Mouse (Mus musculus): Measurements from ENCODE around the gene Emc8. TPM values are rescaled to one million over a fixed set of nuclear protein-coding genes. Genes with fewer than 3 reads are reported as not detected.

The Emc8 gene
- total RNA-seq (2021) = 10 to 100 TPM; 70.7 to 82.3 TPM
- long read RNA-seq, full-length matches to known transcripts = 59 of 73 reads
- long read RNA-seq, partial matches to known transcripts = 2 of 73 reads
- long read RNA-seq, other reads (novel, unspliced or antisense) = 12 of 73 reads

DNA sequence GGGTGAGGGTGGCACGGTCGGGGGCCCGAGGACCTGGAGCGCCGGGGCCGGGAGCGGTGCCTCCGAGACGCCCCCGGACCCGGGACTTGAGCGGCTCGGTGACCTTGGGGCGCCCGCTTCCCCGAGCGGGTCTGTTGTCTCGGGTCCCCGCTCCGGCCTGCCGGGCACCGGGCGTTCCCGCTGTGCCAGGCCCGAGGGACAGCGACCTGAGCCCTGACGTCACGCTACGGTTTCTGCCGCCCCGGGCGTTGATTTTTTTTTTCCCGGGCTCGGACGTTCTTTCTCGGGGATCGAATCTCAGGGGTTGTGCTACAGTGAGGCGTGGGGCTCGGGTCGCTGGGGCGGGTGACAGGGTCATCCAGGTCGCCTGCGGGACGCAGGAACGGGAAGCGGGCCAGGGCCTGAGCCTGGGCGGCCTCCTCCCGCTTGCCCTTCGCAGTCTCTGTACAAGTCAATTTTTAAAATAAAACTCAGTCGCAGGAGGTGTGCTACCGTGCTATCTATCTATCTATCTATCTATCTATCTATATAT lies at the start of gene Emc8:
Gene Emc8, minus strand, starts transcription at position 200 of the 532 bp plus-strand sequence.
- DNase-seq (ENCODE audit: low spot score in 2 of 2) = no peak

DNA sequence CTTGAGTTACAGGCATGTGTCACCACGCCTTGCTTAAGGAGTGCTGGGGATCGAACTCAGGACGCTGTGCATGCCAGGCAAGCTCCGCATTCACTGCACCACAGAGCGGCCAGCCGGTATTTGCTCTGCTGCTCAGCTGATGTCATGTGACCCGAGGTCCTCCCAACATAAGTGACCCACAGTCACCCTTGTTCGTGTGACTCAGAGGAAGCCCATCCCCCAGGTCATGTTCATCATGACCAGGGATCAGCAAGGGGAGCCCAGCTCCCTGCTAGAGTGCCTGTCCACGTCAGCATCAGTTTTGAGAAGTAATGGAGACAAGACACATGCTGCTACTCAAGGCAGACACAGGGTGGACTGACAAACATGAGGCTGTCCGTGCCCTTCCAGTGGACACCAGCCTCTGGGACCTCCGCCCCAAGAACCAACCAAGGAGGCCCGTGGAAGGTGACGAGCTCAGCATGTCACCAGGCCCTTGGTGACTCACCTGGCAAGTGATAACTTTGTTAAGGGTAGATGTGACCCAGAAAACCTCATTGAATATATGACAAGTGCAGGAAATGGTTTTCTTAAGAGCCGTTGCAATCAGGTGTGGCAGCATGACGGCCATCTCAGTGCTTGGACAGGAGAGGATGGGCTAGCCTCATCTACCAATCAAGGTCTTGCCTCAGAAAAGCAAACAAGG lies 47.8 kb upstream of the Emc8 start:
- no peak for DNase-seq (ENCODE audit: low spot score in 2 of 2)

DNA sequence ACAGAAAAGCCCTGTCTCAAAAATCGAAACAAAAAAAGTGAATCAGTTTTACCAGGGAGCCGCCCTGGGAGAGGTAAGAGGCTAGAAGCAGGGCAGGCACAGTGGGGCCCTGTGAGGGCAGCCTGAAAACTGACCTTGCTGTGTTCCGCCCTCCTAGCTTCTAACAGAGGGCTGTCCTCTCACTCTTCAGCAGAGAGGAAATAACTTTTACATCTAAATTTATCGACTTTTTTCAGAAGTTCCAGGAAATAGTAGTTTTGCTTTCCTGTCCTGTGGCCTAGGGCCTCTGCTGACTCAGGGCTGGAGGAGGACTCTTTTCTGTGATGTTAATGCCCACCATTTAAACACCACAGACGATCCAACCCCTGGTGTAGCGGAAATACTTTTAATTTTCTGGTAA lies 46.8 kb upstream of the Emc8 start:
- DNase-seq (ENCODE audit: low spot score in 2 of 2) = no peak

DNA sequence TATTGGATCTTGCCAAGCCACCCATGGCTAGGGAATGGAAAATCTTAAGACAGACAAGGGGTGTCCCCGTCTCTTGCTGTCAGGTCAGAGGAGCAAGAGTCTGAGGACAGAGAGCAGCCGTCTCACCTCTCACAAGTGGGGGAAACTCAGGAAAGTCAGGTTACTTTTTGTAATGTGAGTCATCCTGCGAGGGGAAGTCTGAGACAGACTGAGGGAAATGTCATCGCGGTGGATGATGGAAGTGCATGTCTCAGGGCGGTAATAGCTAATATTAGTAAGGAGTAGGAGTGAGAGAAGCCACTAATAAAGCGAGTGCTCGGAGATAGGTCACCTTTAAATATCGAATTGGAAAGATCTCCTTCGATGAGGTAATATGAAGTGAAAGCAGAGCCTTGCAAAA lies 40.8 kb upstream of the Emc8 start:
- no peak for DNase-seq (ENCODE audit: low spot score in 2 of 2)

DNA sequence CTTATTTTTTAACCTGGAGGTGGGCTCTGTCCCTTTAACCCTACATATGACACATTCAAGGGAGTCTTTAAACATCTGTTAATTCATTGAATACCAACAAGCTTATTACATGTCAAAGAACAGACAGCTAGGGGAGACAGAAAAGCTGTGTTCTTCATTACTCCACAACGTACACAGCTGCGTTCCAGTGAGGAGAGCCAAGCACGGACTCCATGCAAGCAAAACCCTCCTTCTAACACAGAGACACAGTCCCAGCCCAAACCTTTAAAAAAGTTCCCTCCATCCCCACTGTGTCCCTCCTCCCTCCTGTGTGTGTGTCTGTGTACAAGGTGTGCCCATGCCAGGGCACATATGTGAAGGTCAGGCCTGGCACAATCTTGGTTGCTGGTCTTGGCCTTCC lies 37.8 kb upstream of the Emc8 start:
- no peak for DNase-seq (ENCODE audit: low spot score in 2 of 2)

DNA sequence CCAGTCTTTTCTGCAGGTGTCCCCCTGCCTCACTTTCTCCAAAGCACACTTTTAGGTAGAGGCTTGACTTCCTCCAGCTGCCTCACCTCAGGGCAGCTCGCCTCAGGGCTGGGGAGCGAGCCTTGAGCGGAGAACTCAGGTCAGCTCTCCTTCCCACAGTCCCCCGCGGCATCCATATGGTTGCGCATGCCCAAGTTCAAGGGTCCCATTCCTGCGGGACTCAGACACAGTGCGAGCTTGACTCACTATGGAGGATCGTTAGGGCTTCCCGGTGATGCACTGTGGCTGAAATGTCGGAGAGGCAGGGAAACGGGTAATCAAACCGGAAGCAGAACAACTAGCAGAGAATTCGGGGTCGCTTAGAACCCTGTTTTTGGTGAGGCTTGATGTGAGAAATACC lies 36.8 kb upstream of the Emc8 start:
- no peak for DNase-seq (ENCODE audit: low spot score in 2 of 2)

DNA sequence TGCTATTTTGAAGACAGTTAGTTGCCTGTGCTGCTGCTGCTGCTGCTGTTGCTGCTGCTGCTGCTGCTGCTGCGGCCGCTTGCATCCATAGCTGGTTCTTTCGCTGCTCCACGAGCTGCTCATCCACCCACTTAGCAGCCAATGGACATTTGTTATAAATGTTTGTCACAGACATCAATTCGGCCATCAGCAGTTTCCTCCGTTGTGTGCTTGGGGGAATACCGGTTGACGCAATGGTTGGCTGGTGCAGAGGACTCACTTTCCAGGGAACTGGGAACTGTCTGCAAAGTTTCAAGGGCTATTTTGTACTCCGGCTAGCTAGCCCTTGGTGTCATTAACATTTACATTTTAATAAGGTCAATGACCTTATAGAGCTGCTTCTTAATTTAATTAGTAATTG lies 35.8 kb upstream of the Emc8 start:
- no peak for DNase-seq (ENCODE audit: low spot score in 2 of 2)

DNA sequence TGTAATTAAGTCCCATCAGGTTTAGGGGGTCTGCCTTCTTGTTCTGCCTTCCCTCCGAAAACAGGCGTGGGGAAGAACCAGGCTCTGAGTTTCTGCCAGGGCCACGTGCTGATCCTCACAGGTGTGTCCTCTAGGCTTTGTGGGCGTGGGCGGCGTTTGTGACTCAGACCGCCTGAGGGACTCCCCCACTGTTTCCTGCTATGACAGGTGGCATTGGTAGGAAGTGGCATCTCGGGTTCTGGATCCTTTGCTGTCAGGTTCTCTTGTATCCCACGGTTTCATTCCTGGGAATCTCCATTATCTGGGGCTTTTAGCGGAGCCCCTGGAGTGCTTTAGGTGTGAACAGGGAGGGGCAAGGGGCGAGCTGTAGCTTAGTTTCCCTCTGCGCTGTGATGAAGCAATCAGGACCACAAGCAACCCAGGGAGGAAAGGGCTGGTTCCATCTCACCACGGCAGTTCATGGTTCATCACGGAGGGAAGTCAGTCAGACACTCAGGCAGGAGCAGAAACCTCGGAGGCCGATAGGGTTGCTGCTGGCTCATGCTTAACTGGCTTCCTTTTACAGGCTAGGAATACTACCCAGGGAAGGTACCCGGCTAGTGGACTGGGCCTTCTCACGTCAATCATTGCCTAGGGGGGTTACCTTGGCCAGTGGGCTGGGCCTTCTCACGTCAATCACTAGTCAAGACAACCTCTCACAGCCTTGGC lies 33.5 kb upstream of the Emc8 start:
- DNase-seq (ENCODE audit: low spot score in 2 of 2) = no peak

DNA sequence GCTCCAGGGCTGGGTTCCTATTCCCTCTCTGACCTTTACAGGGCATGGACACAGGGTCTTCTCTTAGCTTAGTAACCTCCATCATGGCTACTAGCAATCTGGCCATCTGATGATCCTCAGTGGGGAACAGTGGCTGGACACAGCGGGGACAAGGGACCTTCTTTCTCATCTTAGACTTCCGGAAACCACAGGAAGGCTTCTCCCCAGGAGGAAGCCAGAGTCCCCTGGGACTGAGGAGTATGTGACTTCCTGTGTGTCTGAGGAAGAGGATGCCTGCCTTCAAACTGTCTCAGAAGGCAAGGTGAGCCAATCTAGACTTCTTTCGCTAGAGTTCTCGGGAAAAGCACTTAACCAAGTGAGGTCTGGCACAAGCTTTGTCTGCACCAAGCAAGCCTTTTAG lies 31.7 kb upstream of the Emc8 start:
- no peak for DNase-seq (ENCODE audit: low spot score in 2 of 2)

DNA sequence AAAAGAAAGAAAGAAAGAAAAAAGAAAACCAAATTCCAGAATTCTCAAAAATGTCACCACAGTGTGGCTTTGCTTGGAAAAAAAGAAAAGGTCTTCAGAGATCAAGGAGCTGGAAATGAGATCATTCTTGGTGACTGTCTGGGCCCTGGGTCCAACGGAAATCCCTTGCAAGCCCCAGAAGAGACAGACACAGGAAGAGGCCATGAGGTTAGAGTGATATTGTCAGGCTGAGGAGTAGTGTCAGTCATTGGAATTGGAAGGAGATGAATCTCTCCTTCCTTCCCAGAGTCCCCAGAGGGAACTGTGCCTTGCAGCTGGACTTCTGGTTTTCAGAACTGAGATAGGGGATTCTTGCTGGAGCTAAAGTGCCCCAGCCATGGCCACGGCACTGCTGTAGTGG lies 31.2 kb upstream of the Emc8 start:
- no peak for DNase-seq (ENCODE audit: low spot score in 2 of 2)

DNA sequence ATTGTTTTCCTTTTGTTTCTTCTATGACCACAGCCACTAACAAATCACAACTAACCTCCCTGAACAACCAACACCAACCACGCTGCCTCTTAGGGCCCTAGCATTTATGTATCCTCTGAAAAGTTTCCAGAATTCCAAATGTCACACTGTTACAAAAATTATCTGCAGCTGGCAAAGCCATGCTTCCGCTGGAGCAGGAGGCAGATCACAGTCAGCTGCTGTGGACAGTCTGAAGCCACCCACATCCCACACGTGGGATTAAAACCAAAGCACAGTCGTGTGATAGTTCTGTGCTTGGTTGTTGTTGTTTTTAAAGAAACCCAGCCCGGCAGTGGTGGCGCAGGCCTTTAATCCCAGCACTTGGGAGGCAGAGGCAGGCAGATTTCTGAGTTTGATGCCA lies 30.7 kb upstream of the Emc8 start:
- DNase-seq (ENCODE audit: low spot score in 2 of 2) = no peak

DNA sequence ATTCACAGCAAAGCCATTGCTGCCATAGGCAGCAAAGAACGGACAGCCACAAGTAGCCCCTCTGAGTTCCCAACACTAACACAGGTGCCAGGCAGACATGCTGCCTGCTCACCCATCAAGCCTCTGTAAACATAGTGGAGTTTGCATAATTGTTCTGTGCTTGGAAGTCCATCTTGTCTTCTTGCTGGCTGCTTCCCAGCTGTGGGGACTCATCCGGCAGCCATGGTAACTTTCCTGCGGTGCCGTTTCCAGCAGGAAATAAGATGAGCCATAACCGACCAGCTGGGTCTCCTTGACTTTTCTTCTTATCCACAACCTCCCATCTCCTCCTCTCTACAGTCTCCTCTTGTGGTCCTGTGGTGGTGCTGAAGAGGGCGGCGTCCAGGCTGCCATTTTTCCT lies 30.1 kb upstream of the Emc8 start:
- no peak for DNase-seq (ENCODE audit: low spot score in 2 of 2)

DNA sequence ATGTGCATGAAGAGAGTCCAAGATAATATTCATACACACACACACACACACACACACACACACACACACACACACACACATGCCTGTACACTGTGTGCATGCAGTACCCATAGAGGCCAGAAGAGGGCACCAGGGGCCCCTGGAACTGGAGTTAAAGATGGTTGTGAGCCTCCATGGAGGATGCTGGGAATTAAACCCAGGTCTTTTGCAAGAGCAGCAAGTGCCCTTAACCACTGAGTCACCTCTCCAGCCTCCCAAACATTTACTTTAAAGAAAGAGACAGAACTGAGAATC lies 29.6 kb upstream of the Emc8 start:
- no peak for DNase-seq (ENCODE audit: low spot score in 2 of 2)

DNA sequence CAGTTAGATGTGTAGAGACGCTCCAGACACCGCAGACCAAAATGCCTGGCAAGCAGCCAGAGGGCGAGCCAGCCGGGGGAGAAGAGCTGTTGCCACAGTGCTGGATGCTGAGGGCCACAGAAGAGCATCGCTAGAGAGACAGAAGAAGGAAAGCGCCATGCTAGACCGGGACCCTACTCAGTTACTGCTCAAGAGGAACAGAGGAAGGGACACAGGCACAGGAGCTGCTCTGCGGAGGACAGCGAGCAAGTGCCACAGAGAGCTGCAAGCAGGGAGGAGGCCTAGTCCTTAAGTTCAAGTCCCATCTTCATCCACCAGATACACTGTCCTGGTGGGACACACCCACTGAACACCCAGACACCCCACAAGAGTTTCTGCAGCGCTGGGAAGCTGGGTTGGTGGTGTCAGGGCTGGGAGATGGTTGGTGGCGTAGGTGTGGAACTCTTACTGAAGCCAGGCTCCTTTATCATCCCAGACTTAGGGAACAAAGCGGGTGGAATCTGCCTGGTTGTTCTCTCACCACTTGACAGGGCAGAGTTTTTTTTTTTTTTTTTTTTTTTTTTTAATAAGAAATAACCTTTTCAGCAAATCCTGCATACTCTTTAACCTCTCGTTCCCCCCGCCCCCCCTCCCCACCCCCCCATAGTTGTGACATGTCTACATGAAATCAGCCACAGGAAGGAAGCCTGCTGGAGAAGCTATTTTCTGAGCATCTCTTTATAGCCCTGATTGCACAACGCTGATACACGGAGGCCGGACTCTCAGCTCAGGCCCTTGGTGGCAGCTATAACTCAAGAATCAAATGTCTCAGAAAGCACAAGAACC lies 29.0 kb upstream of the Emc8 start:
- DNase-seq (ENCODE audit: low spot score in 2 of 2) = peak; percentile 57 to 66

DNA sequence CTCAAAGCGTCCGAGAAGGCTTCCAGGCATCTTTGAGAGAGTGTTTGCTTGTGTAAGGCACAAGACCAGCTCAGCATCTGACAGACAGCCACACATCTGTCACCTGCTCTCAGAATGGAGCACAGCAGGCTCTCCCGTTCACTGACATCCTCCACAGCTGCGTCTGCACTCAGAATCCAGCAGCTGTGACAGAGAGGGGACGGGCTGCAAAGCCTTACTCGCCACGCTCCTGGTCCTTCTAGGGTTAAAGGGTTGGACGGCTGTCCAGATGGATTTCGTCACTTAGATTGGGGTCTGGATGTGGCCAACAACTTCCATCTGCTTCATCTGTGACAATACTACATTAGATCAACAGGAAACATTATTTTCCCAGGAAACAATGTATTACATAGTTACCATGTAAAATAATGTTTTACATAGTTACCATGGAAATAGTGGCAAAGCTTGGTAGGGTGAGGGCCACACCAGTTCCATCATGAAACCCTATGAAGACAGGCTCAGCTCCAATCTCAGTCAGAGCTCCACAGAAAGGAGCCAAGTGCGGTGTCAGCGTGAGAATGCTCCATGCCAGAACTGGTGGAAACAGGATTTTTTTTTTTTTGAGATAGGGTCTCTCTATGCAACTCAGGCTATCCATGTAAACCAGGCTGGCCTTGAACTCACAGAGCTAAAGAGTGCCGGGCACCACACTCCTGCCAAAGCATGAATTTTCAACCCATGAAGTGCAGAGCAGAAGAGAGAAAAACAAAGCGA lies 28.2 kb upstream of the Emc8 start:
- peak in 1 of 2 experiments; percentile 26 for DNase-seq (ENCODE audit: low spot score in 2 of 2)

DNA sequence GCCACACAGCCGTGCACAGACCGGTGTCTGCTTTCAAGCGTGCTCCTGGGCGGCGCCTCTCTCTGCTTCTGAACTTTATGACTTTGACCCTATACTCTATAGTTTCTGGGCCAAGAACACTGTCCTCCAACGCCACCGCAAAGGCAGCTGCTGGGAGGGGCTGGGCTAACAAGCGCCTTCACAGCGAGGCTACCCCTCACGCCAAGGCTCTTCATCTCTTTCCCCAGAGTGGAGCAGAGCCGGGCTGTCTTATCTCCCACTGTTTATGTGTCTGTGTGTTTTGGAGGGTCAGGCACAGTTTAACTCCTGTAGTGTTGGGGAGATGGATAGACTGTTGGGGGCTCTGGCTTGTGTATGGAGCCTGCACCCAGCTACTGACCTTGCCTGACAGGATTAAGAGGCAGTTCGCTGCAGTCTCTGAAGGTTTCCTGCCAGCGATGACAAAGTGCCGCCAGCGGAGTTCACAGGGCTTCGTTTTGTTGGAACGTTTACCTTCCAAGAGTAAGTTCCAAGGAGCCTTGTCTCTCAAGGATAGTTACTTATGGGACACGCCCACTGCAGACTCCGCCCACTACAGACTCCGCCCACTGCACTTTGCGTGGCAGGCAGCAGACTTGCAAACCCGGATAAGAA lies 25.6 kb upstream of the Emc8 start:
- DNase-seq (ENCODE audit: low spot score in 2 of 2) = no peak

DNA sequence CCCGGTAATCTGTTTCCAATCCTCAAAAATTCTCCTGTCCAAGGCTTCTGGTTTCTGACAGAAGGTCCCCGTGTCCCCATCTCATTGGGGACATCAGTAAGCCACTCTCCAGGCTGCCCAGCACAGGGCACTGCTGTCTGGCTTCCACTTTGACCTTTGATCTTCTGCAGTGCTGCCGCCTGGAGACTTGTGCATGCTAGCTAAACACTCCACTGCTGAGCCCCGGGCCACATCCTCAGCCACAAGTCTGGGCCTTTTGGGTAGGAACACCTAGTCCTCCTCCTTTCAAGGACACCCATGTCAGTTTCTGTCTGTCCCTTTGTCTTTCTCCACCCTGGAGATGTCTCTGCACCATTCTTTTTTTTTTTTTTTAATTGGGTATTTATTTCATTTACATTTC lies 24.6 kb upstream of the Emc8 start:
- DNase-seq (ENCODE audit: low spot score in 2 of 2) = no peak

DNA sequence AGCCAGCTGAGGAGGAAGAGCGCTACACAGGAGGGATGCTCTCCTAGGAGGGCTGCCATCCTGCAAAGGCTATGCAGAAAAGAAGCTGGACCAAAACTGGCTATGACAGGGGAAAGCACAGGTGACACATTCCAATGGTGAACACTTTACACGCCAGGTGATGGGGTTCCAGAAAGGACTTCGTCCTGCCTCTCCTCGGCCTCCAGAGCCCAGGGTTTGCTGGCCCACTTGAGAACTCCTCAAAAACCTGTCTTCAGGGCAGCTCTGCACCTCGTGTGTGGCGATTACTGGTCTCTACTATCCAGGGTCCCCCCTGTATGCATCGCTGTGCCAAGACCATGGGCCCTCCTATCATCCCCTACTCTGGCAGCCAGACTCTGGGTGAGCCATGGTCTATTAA lies 20.1 kb upstream of the Emc8 start:
- no peak for DNase-seq (ENCODE audit: low spot score in 2 of 2)

DNA sequence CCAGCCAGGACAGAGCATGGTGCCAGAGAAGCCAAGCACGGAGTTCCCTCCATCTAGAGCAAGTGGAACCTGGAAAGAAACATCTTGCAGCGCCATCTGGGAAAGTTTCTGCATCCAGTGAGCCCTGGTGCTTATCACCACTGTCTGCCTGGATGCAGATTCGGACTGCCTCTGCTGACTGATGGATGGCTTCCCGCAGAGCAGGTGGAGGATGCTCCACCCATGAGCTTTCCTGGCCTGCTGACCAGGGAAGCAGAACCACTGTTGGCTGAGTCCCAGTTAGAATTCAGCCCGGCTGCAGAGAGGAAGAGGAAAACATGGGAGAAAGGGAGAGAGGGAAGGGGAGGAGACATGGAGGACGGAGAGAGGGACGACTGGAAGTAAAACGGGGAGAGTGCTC lies 19.4 kb upstream of the Emc8 start:
- DNase-seq (ENCODE audit: low spot score in 2 of 2) = no peak

DNA sequence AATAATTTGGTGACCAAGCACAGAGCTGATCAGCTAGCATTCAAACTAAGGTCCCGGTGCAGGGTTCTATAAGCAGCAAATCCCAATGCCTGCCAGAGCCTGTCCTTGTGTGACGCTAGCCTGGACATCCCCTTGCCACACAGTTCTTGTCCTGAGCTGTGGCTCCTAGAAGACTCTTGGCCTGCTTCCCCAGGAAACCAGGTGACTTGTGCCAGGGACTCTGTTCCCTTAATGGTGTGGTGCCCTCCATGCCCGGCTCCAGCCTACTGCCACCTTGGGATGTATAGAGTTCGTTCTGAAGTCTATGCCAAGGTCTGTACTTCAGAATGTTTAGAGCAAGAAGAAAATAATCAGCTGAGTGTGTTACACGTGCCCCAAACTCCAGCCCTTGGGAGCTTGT lies 18.2 kb upstream of the Emc8 start:
- no peak for DNase-seq (ENCODE audit: low spot score in 2 of 2)

DNA sequence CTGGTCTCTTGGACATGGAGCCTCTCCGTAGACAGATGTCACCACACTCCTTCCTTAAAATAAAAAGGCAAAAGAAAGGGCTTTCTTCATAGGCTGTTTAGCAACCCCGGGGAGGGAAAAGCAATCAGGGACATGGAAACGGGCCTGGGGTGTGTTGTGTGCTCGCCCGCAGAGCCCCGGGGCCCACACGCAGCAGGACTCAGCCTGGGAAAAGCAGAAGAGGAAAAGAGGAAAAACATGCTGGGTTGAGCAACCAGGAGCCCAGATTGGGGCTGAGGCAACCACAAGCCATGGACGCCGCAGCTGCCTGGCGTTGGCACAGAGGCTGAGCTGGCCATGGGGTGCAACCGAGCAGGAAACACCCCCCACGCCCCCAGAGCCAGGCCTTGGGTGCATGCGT lies 17.7 kb upstream of the Emc8 start:
- DNase-seq (ENCODE audit: low spot score in 2 of 2) = no peak

Measured in layer of hippocampus, postnatal 10 days (tissue).